Mouse (Mus musculus): ENCODE measurements around the gene Rxfp4. TPM values are rescaled to one million over a fixed set of nuclear protein-coding genes. Genes with fewer than 3 reads are reported as not detected.

Gene Rxfp4
- polyA plus RNA-seq, 1 experiment, result not detected

GRCm38 (mm10) chr3:88653516-88654370, 801 bp upstream of the Rxfp4 start:
- no peak for TF ChIP-seq CTCF (IDR thresholded peaks at IDR 0.05; ENCODE audit: borderline replicate concordance, insufficient read depth, low read length)
- no peak for TF ChIP-seq POLR2A (IDR thresholded peaks at IDR 0.05; ENCODE audit: low read depth, low read length)
- no peak overlapping the region for H3K27ac ChIP-seq (ENCODE audit: insufficient read depth, low read length)

GRCm38 (mm10) chr3:88651669-88652618, 998 bp downstream of the Rxfp4 start:
- H3K4me3 ChIP-seq (ENCODE audit: insufficient read depth, low read length), result no peak overlapping the region
- TF ChIP-seq CTCF (IDR thresholded peaks at IDR 0.05; ENCODE audit: borderline replicate concordance, insufficient read depth, low read length), result no peak
- TF ChIP-seq POLR2A (IDR thresholded peaks at IDR 0.05; ENCODE audit: low read depth, low read length), result no peak
- no peak overlapping the region for H3K27ac ChIP-seq (ENCODE audit: insufficient read depth, low read length)
- peaks cover 5% of the 10 kb centered on the region for H3K4me1 ChIP-seq (ENCODE audit: control insufficient read depth, insufficient read depth, low read length)

More at GRCm38 (mm10) chr3:88653516-88654370, 801 bp upstream of the Rxfp4 start:
- Histone ChIP-seq H3K4me3 (ENCODE audit: insufficient read depth, low read length) (no peak overlapping the region), H3K4me1 (ENCODE audit: control insufficient read depth, insufficient read depth, low read length) (peaks cover 5% of the 10 kb centered on the region)

GRCm38 (mm10) chr3:88650713-88651504, 2.0 kb downstream of the Rxfp4 start:
- TF ChIP-seq CTCF (IDR thresholded peaks at IDR 0.05; ENCODE audit: borderline replicate concordance, insufficient read depth, low read length) (no peak), POLR2A (IDR thresholded peaks at IDR 0.05; ENCODE audit: low read depth, low read length) (no peak)
- peaks cover 5% of the 10 kb centered on the region for H3K4me1 ChIP-seq (ENCODE audit: control insufficient read depth, insufficient read depth, low read length)
- H3K4me3 ChIP-seq (ENCODE audit: insufficient read depth, low read length), result no peak overlapping the region
- H3K27ac ChIP-seq (ENCODE audit: insufficient read depth, low read length), result no peak overlapping the region

- Histone ChIP-seq H3K4me3 (ENCODE audit: insufficient read depth, low read length) (no peak overlapping the region), H3K4me1 (ENCODE audit: control insufficient read depth, insufficient read depth, low read length) (peaks cover 5% of the 10 kb centered on the region), H3K27ac (ENCODE audit: insufficient read depth, low read length) (no peak overlapping the region)
- TF ChIP-seq CTCF (IDR thresholded peaks at IDR 0.05; ENCODE audit: borderline replicate concordance, insufficient read depth, low read length) (no peak), POLR2A (IDR thresholded peaks at IDR 0.05; ENCODE audit: low read depth, low read length) (no peak)
Measured at GRCm38 (mm10) chr3:88649967-88650366, 3.0 kb downstream of the Rxfp4 start.

- Histone ChIP-seq H3K4me1 (ENCODE audit: control insufficient read depth, insufficient read depth, low read length) (no peaks in the 10 kb centered on the region), H3K4me3 (ENCODE audit: insufficient read depth, low read length) (no peak overlapping the region), H3K27ac (ENCODE audit: insufficient read depth, low read length) (no peak overlapping the region)
- TF ChIP-seq POLR2A (IDR thresholded peaks at IDR 0.05; ENCODE audit: low read depth, low read length), result no peak
- TF ChIP-seq CTCF (IDR thresholded peaks at IDR 0.05; ENCODE audit: borderline replicate concordance, insufficient read depth, low read length), result no peak
Measured at GRCm38 (mm10) chr3:88649186-88649585, 3.8 kb downstream of the Rxfp4 start.

- TF ChIP-seq CTCF (IDR thresholded peaks at IDR 0.05; ENCODE audit: borderline replicate concordance, insufficient read depth, low read length) (no peak), POLR2A (IDR thresholded peaks at IDR 0.05; ENCODE audit: low read depth, low read length) (no peak)
- no peak overlapping the region for H3K27ac ChIP-seq (ENCODE audit: insufficient read depth, low read length)
- no peak overlapping the region for H3K4me3 ChIP-seq (ENCODE audit: insufficient read depth, low read length)
- no peaks in the 10 kb centered on the region for H3K4me1 ChIP-seq (ENCODE audit: control insufficient read depth, insufficient read depth, low read length)
Measured at GRCm38 (mm10) chr3:88648452-88649168, 4.3 kb downstream of the Rxfp4 start.

GRCm38 (mm10) chr3:88647779-88648413, 5.0 kb downstream of the Rxfp4 start:
- Histone ChIP-seq H3K4me3 (ENCODE audit: insufficient read depth, low read length) (no peak overlapping the region), H3K4me1 (ENCODE audit: control insufficient read depth, insufficient read depth, low read length) (no peaks in the 10 kb centered on the region)

GRCm38 (mm10) chr3:88647076-88647475, 5.9 kb downstream of the Rxfp4 start:
- H3K4me3 ChIP-seq (ENCODE audit: insufficient read depth, low read length), result no peak overlapping the region
- no peaks in the 10 kb centered on the region for H3K4me1 ChIP-seq (ENCODE audit: control insufficient read depth, insufficient read depth, low read length)
- H3K27ac ChIP-seq (ENCODE audit: insufficient read depth, low read length), result no peak overlapping the region
- TF ChIP-seq POLR2A (IDR thresholded peaks at IDR 0.05; ENCODE audit: low read depth, low read length), result no peak
- no peak for TF ChIP-seq CTCF (IDR thresholded peaks at IDR 0.05; ENCODE audit: borderline replicate concordance, insufficient read depth, low read length)

More at GRCm38 (mm10) chr3:88647779-88648413, 5.0 kb downstream of the Rxfp4 start:
- no peak overlapping the region for H3K27ac ChIP-seq (ENCODE audit: insufficient read depth, low read length)
- TF ChIP-seq POLR2A (IDR thresholded peaks at IDR 0.05; ENCODE audit: low read depth, low read length), result no peak
- no peak for TF ChIP-seq CTCF (IDR thresholded peaks at IDR 0.05; ENCODE audit: borderline replicate concordance, insufficient read depth, low read length)

Data from embryonic fibroblast, embryonic 13.5 days (primary cell).